ENCODE assay signal across 12 mouse cellular contexts in genomic region chr17:8798531-8799295, GRCm38 (mm10).
DNase-seq lines count a peak whose midpoint lies in the region; TF ChIP-seq lines count a peak whose summit lies in the region.
"Had no signal": no experiment of that assay in that cellular context is flagged by ENCODE, and none has a peak within 500 bp of the region (broad histone marks: within the 10 kb centered on the region; RNA-seq: fewer than 3 reads in every experiment).

No protein-coding gene starts in this region.

- DNase-seq in heart, adult 11 months, result peak; percentile 71
- DNase-seq in heart, postnatal 4 days, result no peak
- peak; percentile 16 for DNase-seq in kidney, adult 2 months
- DNase-seq in kidney, adult 8-10 months, result no peak
- DNase-seq in testis, postnatal 10 days (ENCODE audit: low spot score), result no peak
- DNase-seq in retina, postnatal 1 day, result peak; percentile 46
- no peak for DNase-seq in thymus, postnatal 36 days
- DNase-seq: cerebellum, adult 9-10 months; gastrocnemius, postnatal 14 days; right cerebral cortex, postnatal 14 days had no signal

- peaks cover 4% of the 10 kb centered on the region for H3K27me3 ChIP-seq in kidney, adult 2 months (replicated peaks; ENCODE audit: control insufficient read depth, insufficient read depth, low read length)
- no peaks in the 10 kb centered on the region; the same call in 1 of the 2 replicates for H3K27me3 ChIP-seq in testis, adult 2 months (ENCODE audit: control insufficient read depth, insufficient read depth, low read length)

- no peak for TF ChIP-seq POLR2A in kidney, adult 2 months (IDR thresholded peaks at IDR 0.05; ENCODE audit: low read depth, low read length)
- TF ChIP-seq POLR2A in testis, adult 2 months (IDR thresholded peaks at IDR 0.05; ENCODE audit: control insufficient read depth, low read depth, low read length), result no peak

- H3K4me1 ChIP-seq in kidney, adult 2 months (ENCODE audit: control insufficient read depth, insufficient read depth, low read length), result no peaks in the 10 kb centered on the region
- peaks cover 11% of the 10 kb centered on the region for H3K4me1 ChIP-seq in testis, adult 2 months (ENCODE audit: control insufficient read depth, insufficient read depth, low read length)

- H3K27ac ChIP-seq in kidney, adult 2 months (ENCODE audit: insufficient read depth, low read depth, low read length), result no peak overlapping the region
- peak overlapping the region; percentile 26 for H3K27ac ChIP-seq in testis, adult 2 months (ENCODE audit: control insufficient read depth, insufficient read depth, low read depth, low read length)
- H3K27ac ChIP-seq: forebrain, embryonic 15.5 days had no signal

- no peaks in the 10 kb centered on the region for H3K36me3 ChIP-seq in kidney, adult 2 months (ENCODE audit: control insufficient read depth, insufficient read depth, low read length)
- H3K36me3 ChIP-seq in testis, adult 2 months (ENCODE audit: control insufficient read depth, insufficient read depth, low read length), result no peaks in the 10 kb centered on the region
- H3K36me3 ChIP-seq: forebrain, embryonic 15.5 days had no signal

- no peak for TF ChIP-seq CTCF in kidney, adult 2 months (conservative IDR thresholded peaks at IDR 0.05; ENCODE audit: insufficient read depth, insufficient read length, low read depth, low read length)
- no peak for TF ChIP-seq CTCF in testis, adult 2 months (IDR thresholded peaks at IDR 0.05; ENCODE audit: control insufficient read depth, insufficient read depth, insufficient replicate concordance, low read depth, low read length)

- 14% methylated on average over 12 of the region's 12 CpGs for WGBS in kidney, adult 2 months

- no peak overlapping the region for H3K4me3 ChIP-seq in kidney, adult 2 months (ENCODE audit: insufficient read depth, low read depth, low read length)
- no peak overlapping the region for H3K4me3 ChIP-seq in testis, adult 2 months (ENCODE audit: control insufficient read depth, low read depth, low read length)
- H3K4me3 ChIP-seq: forebrain, embryonic 15.5 days had no signal

Comparison
In these comparisons a context has a peak if more than half of its experiments do, and no peak if none do; other contexts are left out.
1. DNase-seq: peak in heart, adult 11 months (single experiment), kidney, adult 2 months (single experiment) and retina, postnatal 1 day (single experiment); none in heart, postnatal 4 days (single experiment), kidney, adult 8-10 months (0 of 2), testis, postnatal 10 days (single experiment) and thymus, postnatal 36 days (0 of 2).